Mouse (Mus musculus) megakaryocyte, embryonic 14.5 days (primary cell): Measurements from ENCODE around the gene Arhgap42. TPM values are rescaled to one million over a fixed set of nuclear protein-coding genes. Genes with fewer than 3 reads are reported as not detected.

ENCODE experiments used
- H3K27me3 ChIP-seq: replicated peaks from 2 replicates; pipeline ENCODE3; 2012; ENCODE audit warnings: inconsistent platforms
- H3K36me3 ChIP-seq: replicated peaks from 2 replicates; pipeline ENCODE3; 2012; ENCODE audit warnings: low read length, inconsistent platforms, mixed read lengths
- H3K4me1 ChIP-seq: 2 replicates; pipeline ENCODE4 v1.6.1; 2012; ENCODE audit warnings: inconsistent platforms
- H3K4me3 ChIP-seq: replicated peaks from 2 replicates; pipeline ENCODE3; 2012; ENCODE audit warnings: moderate library complexity, mild to moderate bottlenecking, inconsistent platforms
- H3K9me3 ChIP-seq: 2 replicates; pipeline ENCODE4 v1.6.1; 2012; ENCODE audit warnings: inconsistent platforms
- FLI1 ChIP-seq: IDR thresholded peaks from 2 replicates; pipeline ENCODE4 v1.6.1; 2012; ENCODE audit warnings: low read length, inconsistent platforms, mixed read lengths
- GATA1 ChIP-seq: IDR thresholded peaks from 3 replicates; pipeline ENCODE4 v1.6.1; 2012; ENCODE audit warnings: mixed read lengths, low read length, inconsistent platforms, borderline replicate concordance
- polyA plus RNA-seq: library from polyadenylated mRNA; stranded (reverse); fragments of >175 nt; gene quantifications from 2 replicates; pipeline ENCODE4 v1.2.3, GENCODE M21; 2012; ENCODE audit warnings: low replicate concordance; ENCODE audit not compliant: insufficient read depth

Arhgap42 gene
- polyA plus RNA-seq, 1 experiment = not detected

DNA sequence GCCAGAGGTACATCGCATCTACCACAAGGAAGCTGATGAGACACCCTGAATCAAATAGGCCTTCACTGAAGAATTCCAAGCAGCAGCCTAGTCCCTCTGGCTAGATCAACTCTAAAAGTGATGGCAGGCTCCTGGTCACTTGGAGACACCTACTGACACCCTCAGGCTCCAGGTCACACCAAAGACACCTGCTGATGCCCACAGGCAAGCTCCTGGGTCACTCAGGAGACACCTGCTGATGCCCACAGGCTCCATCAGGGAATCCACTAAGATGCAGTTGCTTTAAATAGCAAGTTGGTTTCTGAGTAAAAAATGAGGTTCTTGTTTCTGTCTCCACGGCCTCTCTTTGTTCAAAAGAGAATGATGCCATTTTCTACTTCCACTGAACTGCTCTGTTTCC lies 81.5 kb downstream of the Arhgap42 start:
- TF ChIP-seq GATA1 (no peak), FLI1 (no peak)

DNA sequence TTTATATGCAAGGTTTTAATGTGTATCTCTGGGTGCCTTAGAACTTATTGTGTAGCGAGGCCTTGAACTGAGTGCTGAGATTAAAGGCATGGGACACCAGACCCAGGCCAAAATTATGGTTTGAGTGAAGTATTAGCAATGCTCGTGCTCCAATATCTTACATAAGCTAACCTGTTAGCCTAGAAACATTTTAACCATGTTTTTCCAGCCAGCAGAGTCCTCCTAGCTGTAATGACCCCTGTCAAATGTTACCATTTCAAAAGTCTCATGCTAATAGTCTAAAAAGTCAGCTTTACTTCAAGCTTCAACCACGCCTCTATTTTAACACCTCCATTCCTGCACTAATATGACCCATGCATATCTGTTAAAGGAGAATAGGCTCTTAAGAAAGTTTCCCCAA lies 84.3 kb downstream of the Arhgap42 start:
- Histone ChIP-seq H3K9me3 (no peaks in the 10 kb centered on the region), H3K4me1 (no peaks in the 10 kb centered on the region), H3K27me3 (no peaks in the 10 kb centered on the region), H3K4me3 (no peak overlapping the region), H3K36me3 (no peaks in the 10 kb centered on the region)
- no peak for TF ChIP-seq FLI1
- TF ChIP-seq GATA1 = no peak

More for the DNA sequence above, 81.5 kb downstream of the Arhgap42 start:
- Histone ChIP-seq H3K36me3 (no peaks in the 10 kb centered on the region), H3K4me3 (no peak overlapping the region), H3K27me3 (no peaks in the 10 kb centered on the region), H3K4me1 (no peaks in the 10 kb centered on the region), H3K9me3 (no peaks in the 10 kb centered on the region)

DNA sequence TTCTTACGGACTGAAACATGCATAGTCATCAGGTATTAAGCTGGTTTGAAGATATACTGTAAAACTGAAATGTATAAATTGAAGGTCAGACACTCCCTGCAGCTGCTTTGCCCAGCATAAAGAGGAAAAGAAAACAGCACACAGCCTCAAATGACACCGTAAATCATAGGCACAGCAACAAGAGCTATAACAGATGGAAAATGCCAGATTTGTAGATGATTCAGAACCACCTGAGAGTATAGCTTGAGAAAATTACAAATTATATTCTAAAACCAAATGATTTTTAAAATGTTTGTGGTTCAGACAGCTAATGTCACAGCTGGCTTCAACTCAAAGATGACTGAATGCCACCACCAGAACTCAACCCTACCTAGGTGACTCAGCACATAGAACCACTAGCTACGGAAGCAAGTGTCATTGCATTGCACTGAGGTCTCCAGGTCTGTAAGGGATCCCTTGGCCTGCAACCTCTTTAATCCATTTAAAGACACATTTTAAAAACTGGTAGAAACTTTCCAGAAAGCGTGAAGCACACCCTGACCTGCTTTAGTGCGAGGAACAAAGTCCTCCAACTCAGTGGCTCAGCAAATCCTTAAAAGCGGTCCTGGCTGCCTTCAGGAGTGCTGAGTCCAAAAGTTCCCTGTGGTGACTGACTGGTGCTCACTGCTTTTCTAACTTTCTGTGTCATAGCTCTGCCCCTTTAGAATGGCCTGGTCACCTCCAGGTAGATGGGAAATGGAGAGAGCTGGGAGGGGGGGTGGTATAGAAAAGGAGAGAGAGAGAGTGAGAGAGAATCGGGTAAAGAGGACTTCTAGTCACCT lies 94.4 kb downstream of the Arhgap42 start:
- no peaks in the 10 kb centered on the region for H3K36me3 ChIP-seq

DNA sequence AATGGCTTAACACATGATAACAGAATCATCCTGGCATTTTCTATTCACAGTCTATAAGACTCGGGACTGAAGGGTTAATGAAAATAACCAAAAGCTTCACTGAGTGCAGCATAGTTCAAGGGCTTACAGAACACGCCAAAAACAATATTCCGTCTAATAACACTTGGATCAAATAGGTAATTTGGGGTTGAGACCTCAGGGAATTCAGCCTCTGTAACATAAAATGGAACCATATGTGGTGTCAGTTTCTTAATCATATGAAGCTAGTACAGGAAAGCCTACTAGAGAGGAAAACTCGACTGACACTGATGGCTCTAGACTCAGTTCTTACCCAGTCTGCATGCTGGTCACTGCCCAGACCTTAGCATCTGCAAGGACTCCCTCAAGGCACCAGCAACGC lies 95.8 kb downstream of the Arhgap42 start:
- TF ChIP-seq FLI1 (no peak), GATA1 (no peak)
- no peaks in the 10 kb centered on the region for H3K27me3 ChIP-seq

More for the DNA sequence above, 94.4 kb downstream of the Arhgap42 start:
- H3K4me3 ChIP-seq = no peak overlapping the region
- peaks cover 4% of the 10 kb centered on the region; the same call in 1 of the 2 replicates for H3K9me3 ChIP-seq
- no peaks in the 10 kb centered on the region for H3K27me3 ChIP-seq
- TF ChIP-seq GATA1 (no peak), FLI1 (no peak)
- no peaks in the 10 kb centered on the region for H3K4me1 ChIP-seq

DNA sequence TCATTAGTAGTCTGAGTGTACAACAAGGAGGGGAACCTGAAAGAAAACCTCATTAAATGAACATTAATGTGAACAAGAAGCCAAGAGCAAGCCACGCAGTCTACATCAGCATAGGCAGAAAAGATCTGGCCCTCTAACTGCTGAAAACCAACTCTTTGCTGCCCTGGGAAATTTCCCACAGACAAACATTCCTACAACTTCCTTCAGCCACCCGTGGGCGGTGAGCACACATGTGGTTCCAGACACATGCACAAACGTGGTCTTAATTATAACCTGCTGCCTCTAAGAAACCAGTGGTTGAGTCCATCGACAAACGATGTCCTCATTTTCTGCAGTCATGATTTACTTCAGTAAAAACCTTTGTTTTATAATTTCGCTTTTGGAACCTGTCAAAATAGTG lies 96.3 kb downstream of the Arhgap42 start:
- no peaks in the 10 kb centered on the region for H3K27me3 ChIP-seq
- H3K36me3 ChIP-seq = no peaks in the 10 kb centered on the region
- TF ChIP-seq FLI1 (no peak), GATA1 (no peak)
- no peaks in the 10 kb centered on the region for H3K4me1 ChIP-seq
- no peak overlapping the region for H3K4me3 ChIP-seq
- H3K9me3 ChIP-seq = peaks cover 13% of the 10 kb centered on the region; the same call in 1 of the 2 replicates

More for the DNA sequence above, 95.8 kb downstream of the Arhgap42 start:
- Histone ChIP-seq H3K9me3 (peaks cover 13% of the 10 kb centered on the region; the same call in 1 of the 2 replicates), H3K4me3 (no peak overlapping the region), H3K4me1 (no peaks in the 10 kb centered on the region), H3K36me3 (no peaks in the 10 kb centered on the region)

DNA sequence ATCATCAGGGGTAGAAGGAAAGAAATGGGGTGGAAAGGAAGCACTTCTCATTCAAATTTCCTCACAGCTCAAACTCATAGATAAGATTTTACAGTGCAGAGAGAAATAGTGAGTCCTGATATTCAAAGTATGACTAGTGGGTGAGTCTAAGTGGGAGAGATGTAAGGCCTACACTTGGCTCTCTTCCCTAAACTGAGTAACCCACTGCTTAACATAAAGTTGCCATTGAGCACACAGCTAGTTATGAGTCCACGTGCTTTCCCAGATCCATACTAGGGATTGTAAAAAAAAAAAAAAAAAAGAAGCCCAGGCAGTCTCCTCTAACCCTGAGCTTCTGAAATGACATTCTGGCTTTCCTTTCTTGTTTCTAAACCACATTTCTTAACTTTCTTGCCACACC lies 96.8 kb downstream of the Arhgap42 start:
- TF ChIP-seq FLI1 (no peak), GATA1 (no peak)
- Histone ChIP-seq H3K36me3 (no peaks in the 10 kb centered on the region), H3K4me1 (no peaks in the 10 kb centered on the region), H3K4me3 (no peak overlapping the region), H3K9me3 (peaks cover 13% of the 10 kb centered on the region; the same call in 1 of the 2 replicates), H3K27me3 (no peaks in the 10 kb centered on the region)

DNA sequence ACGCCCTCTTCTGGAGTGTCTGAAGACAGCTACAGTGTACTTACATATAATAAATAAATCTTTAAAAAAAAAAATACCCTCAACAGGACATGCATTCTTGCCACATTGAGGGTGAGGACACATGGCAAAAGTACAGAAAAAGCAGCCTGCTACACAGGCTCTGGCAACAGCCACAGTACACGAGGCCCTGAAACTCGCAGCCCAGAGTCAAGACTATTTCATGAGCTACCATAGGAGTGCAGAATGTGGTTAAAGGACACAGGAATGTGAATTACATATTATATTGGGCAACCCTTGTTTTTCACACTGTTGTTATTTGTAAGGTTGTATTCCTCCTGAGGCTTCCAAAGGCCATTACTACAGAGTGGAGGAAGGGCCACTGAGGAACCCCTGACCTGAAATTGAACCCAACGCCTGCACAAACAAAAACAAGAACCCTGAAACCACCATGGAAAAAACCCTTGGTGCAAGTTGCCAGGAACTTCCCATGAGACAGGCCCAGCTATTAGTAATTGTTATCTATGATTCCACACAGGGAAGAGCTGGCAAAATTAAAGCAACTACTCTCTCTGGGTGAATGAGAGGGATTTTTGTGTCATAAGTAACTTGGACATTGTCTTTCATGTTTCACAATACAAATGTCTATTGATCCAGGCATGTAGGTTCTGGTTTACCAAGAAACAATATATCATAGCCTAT lies 109.8 kb downstream of the Arhgap42 start:
- H3K4me3 ChIP-seq = no peak overlapping the region

DNA sequence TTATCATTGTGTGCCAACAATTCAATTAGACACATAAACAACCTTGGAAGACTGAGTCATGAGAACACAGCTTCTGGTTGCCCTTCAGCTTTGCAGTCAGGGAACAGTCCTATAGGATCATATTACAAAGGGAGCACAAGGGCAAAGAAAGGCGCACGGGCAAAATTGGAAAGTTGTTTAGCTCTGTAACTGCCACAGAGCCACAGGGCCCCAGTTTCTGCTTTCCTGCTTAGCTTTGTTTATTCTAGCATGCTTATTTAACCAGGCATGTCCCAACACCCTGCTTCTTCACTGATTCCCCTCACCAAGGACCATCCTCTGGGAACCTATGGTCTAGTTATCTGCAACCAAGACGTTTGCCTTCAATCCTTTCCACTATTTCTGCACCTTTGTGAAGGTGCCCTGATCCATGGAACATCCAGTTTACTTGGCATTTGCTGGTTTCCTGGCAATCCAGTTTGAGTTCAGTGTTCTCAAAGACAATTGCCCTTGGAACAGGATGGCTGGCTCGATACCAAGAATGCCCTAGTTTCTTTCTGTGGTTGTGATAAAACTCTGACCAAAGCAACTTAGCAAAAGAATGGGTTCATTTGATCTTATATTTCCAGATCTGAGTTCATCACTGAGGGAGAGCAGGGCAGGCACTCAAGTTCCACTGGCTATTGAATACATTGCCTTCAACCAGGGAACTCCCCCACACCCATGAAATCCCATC lies 111.7 kb downstream of the Arhgap42 start:
- H3K36me3 ChIP-seq = no peaks in the 10 kb centered on the region
- H3K4me3 ChIP-seq = no peak overlapping the region
- peaks cover 6% of the 10 kb centered on the region; the same call in 1 of the 2 replicates for H3K9me3 ChIP-seq
- no peaks in the 10 kb centered on the region for H3K4me1 ChIP-seq
- H3K27me3 ChIP-seq = no peaks in the 10 kb centered on the region
- TF ChIP-seq FLI1 = no peak
- no peak for TF ChIP-seq GATA1

More for the DNA sequence above, 109.8 kb downstream of the Arhgap42 start:
- Histone ChIP-seq H3K9me3 (peaks cover 9% of the 10 kb centered on the region; the same call in 1 of the 2 replicates), H3K27me3 (no peaks in the 10 kb centered on the region), H3K4me1 (no peaks in the 10 kb centered on the region), H3K36me3 (no peaks in the 10 kb centered on the region)
- no peak for TF ChIP-seq GATA1
- no peak for TF ChIP-seq FLI1

DNA sequence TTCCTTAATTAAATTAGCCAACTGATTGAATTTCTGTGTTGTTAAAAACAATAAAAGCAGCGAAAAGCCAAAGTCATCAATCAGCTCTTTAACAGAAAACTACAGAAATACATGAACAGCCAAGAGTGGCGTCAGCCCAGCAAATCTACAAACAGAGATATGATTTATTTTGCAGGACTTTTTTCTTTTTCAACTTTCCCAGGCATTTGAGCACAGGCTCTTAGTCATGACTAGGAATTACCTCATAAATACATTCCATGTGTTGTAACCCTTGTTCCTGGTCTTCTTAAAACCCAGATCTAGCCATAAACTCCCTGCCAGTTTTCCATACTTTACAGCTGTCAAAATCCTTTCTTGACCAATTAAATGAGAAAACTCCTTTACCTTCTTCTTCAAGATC lies 114.7 kb downstream of the Arhgap42 start:
- no peak overlapping the region for H3K4me3 ChIP-seq
- no peaks in the 10 kb centered on the region for H3K27me3 ChIP-seq
- H3K36me3 ChIP-seq = no peaks in the 10 kb centered on the region
- no peaks in the 10 kb centered on the region for H3K4me1 ChIP-seq
- H3K9me3 ChIP-seq = peaks cover 5% of the 10 kb centered on the region; the same call in 1 of the 2 replicates
- TF ChIP-seq FLI1 (no peak), GATA1 (no peak)

DNA sequence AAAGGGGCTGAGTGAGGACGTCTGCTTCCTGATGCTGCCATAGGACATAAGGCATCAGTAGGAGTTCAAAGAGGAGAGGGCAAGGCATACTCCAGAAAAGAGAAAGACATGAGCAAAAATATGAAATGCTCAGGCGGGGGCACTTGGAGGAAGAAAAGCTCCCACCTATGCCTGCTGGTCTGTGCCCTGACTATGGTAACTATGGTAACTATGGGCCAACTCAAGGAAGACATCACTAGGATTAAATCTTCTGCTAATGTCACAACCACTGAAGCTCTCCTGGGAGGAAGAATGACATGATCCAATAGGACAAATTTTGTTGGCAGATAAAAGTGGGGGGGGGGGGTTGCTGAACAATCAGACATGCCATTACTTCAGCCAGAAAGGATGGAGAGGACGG lies 124.6 kb downstream of the Arhgap42 start:
- TF ChIP-seq FLI1 = no peak
- no peak for TF ChIP-seq GATA1
- Histone ChIP-seq H3K36me3 (no peaks in the 10 kb centered on the region), H3K4me1 (no peaks in the 10 kb centered on the region), H3K27me3 (no peaks in the 10 kb centered on the region), H3K9me3 (peaks cover 7% of the 10 kb centered on the region; the same call in 1 of the 2 replicates), H3K4me3 (no peak overlapping the region)
